In genomic region chr16:33258530-33258929, GRCm38 (mm10) we compare ENCODE assay signal across 13 mouse cellular contexts.
"Had no signal": no experiment of that assay in that cellular context is flagged by ENCODE, and none has a peak within 500 bp of the region (broad histone marks: within the 10 kb centered on the region; RNA-seq: fewer than 3 reads in every experiment).

No protein-coding gene starts in this region.

- H3K9me3 ChIP-seq: limb, embryonic 15.5 days; liver, embryonic 12.5 days; midbrain, embryonic 10.5 days; neural tube, embryonic 12.5 days had no signal

- H3K36me3 ChIP-seq: liver, embryonic 12.5 days; neural tube, embryonic 12.5 days had no signal

- H3K4me3 ChIP-seq: limb, embryonic 15.5 days; liver, embryonic 12.5 days; midbrain, embryonic 10.5 days; myocyte; neural tube, embryonic 12.5 days had no signal

- DNase-seq: kidney, adult 8-10 months; kidney, postnatal 36 days; layer of hippocampus, adult 9-11 months; layer of hippocampus, postnatal 36 days; midbrain, embryonic 14.5 days; thymus, postnatal 25 days had no signal

- H3K27me3 ChIP-seq: limb, embryonic 15.5 days; liver, embryonic 12.5 days; neural tube, embryonic 12.5 days had no signal

- H3K27ac ChIP-seq: kidney, postnatal 0 days; limb, embryonic 15.5 days; liver, embryonic 12.5 days; midbrain, embryonic 10.5 days; neural tube, embryonic 12.5 days; stomach, postnatal 0 days had no signal

- H3K9ac ChIP-seq: limb, embryonic 15.5 days; liver, embryonic 12.5 days; neural tube, embryonic 12.5 days had no signal

- H3K4me2 ChIP-seq: limb, embryonic 15.5 days; liver, embryonic 12.5 days; neural tube, embryonic 12.5 days had no signal

- H3K4me1 ChIP-seq: midbrain, embryonic 10.5 days had no signal

- ATAC-seq: liver, embryonic 12.5 days had no signal
